Mouse (Mus musculus) regulatory T cell (primary cell): Measurements from ENCODE around the gene Rgl2.
"Not testable (repeated sequence)": the region's sequence is repeated elsewhere in the genome, so short reads cannot be mapped to it uniquely, and the experiment has no call there.

Experiments
- in situ Hi-C: fragments of 300-600 bp; cut with MboI, MseI; formaldehyde crosslinking; loops from one replicate; pipeline ENCODE4 v1.15.1; 2025; ENCODE audit warnings: high pct_unique_total_duplicates

The Rgl2 gene

DNA sequence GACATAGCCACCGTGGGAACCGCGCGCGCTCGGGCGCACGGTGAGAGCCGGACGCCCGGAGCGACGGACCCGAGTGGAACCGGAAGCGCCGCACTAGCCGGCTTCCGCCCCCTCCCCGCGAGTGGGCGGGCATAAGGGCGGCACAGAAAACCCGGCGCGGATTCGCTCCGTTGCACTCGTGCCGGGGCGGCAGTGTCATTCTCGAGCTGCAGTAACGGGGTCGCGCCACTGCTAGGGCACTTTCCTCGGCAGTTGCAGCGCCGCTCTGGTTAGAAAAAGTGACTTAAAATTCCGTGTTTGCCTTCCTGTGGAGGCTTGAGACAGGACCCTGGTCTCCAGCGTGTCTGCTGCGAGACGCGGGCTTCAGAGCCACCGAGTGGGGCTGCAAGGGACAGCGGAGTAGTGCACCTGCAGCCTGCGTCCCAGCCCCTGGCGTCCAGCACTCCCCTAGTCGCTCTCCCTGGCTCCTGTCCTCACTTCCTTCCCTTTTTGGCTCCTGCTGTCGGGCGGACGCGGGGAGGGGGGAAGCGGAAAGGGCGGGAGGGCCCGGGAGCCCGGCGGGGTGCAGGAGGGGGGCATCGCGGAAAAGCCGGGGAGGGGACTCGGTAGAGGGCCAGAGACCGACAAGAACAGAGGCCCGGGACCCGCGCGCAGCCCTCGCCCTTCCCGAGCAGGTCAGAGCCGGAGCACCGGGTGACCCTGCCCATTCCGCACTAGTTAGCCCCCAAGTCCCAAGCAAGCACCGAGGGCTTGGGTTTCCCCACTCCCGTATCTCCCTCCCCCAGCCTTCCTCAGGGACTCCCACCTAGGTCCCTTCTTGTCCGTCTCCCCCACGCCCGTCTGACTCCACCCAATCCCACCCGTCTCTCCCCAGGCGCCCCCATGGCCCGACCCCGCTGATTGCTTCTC is at the start of gene Rgl2:
Gene Rgl2, plus strand, starts transcription at position 173 of the 909 bp plus-strand sequence.
- in situ Hi-C loops = loop anchor here (5.0 to 10.0 kb wide), 2 partner anchors 37 to 975 kb away; partner anchors contain the start of gene Kifc1

DNA sequence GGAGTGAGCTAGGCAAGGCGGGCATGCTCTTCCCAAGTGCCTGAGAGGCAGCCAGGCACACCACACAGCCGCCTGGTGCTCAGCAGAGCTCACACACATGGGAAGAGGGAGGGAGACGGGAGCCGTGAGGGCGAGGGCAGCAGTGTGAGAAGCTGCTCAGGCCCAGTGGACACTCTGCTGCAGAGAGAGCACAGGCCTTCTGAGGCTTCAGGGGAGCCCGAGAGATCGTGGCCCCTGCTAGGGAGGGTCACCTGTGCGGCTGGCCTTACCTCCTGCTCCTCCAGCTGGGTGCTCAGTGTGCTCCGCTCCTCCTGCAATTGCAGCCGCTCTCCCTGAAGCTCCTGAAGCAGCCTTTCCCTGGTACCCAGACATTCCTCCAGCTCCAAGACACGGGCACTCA is 45.0 kb upstream of the Rgl2 start:
- in situ Hi-C loops = loop anchor here (5.0 to 10.0 kb wide), 3 partner anchors 37 to 1270 kb away; no protein-coding TSS in a partner anchor

GRCm38 (mm10) chr17:33887802-33888201 is 41.5 kb upstream of the Rgl2 start:
- in situ Hi-C loops = loop anchor here (5.0 to 10.0 kb wide), 3 partner anchors 131 to 1273 kb away; no protein-coding TSS in a partner anchor

- in situ Hi-C loops = loop anchor here (5.0 to 10.0 kb wide), 3 partner anchors 131 to 1273 kb away; no protein-coding TSS in a partner anchor
Observed at GRCm38 (mm10) chr17:33888230-33888629, 41.1 kb upstream of the Rgl2 start.

DNA sequence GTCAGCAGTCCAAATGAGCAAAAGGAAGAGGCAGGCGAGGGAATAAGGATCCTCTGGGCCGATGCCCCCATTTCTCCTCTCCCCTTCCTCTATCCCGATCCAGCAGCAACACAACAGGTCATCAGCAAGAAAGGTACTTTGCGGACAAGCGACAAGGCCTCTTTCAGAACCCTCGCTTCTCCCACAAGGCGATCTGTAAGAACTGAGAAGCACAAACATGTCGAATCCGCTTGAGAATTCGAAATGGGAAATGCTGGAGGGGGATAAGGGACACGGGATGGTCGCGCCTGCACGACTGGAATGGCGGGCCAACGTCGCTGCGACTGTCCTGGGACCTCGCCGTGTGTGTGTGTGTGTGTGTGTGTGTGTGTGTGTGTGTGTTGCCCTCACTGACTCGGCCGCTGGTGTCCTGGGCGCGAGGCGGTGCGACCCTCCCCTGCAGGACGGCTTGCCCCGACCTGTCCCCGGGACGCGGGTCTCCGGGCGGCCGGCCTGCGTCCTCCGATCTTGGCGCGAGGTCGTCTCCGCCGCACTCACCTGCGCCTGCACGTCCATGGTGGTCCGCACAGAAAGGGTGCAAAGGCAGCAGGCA is 39.3 kb upstream of the Rgl2 start:
- in situ Hi-C loops = loop anchor here (5.0 to 10.0 kb wide), 4 partner anchors 42 to 1275 kb away; no protein-coding TSS in a partner anchor

GRCm38 (mm10) chr17:33890533-33891059 is 38.7 kb upstream of the Rgl2 start, which contains the start of gene Kifc1:
TSS of gene Kifc1 (minus strand) at chr17:33890661.
- in situ Hi-C loops = loop anchor here (5.0 kb wide), 1 partner anchor 42 kb away; no protein-coding TSS in a partner anchor

GRCm38 (mm10) chr17:33891357-33891756 is 38.0 kb upstream of the Rgl2 start:
- in situ Hi-C loops = loop anchor here (5.0 kb wide), 1 partner anchor 41 kb away; no protein-coding TSS in a partner anchor

GRCm38 (mm10) chr17:33891892-33892291 is 37.5 kb upstream of the Rgl2 start:
- in situ Hi-C loops = loop anchor here (5.0 kb wide), 1 partner anchor 40 kb away; no protein-coding TSS in a partner anchor

GRCm38 (mm10) chr17:33892429-33892828 is 36.9 kb upstream of the Rgl2 start:
- in situ Hi-C loops = loop anchor here (5.0 kb wide), 1 partner anchor 40 kb away; no protein-coding TSS in a partner anchor

DNA sequence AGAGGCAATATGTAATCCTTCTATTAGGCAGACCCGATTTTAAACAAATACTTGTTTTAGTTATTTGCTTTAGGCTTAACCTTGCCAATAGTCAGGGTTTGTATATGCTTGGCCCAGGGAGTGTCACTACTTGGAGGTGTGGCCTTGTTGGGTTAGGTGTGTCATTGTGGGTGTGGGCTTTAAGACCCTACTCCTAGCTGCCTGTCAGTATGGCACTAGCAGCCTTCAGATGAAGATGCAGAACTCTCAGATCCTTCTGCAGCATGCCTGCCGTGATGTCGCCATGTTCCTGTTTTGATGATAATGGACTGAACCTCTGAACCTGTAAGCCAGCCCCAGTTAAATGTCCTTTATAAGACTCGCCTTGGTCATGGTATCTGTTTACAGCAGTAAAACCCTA is 36.3 kb upstream of the Rgl2 start:
- in situ Hi-C loops = loop anchor here (5.0 kb wide), 1 partner anchor 39 kb away; no protein-coding TSS in a partner anchor

DNA sequence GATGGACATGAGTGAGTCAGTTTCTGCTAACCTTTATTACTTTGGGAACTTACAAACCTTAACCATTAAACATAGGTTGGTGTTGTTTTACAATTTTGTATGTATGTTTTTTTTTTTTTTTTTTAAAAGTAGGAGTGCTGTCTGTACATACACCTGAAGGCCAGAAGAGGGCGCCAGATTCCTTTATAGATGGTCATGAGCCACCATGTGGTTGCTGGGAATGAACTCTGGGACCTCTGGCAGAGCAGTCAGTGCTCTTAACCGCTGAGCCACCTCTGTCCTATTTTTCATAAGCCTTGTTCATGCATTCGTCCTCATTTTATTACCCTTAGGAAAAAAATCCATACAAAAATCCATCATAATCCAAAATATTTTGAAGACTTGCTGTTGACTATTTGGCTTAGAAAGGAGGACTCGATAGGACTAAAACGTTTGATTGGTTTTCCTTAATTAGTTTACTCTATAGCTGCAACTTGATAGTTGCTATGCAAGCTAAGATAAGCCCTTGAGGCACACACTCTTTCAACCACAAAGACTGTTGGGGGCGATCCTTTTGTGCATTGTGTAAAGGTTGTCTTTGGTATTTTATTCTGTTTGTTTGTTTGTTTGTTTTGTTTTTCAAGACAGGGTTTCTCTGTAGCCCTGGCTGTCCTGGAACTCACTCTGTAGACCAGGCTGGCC is 32.1 kb upstream of the Rgl2 start:
- in situ Hi-C loops = no loop called here

GRCm38 (mm10) chr17:33898193-33898592 is 31.1 kb upstream of the Rgl2 start:
- in situ Hi-C loops = not testable (repeated sequence)

DNA sequence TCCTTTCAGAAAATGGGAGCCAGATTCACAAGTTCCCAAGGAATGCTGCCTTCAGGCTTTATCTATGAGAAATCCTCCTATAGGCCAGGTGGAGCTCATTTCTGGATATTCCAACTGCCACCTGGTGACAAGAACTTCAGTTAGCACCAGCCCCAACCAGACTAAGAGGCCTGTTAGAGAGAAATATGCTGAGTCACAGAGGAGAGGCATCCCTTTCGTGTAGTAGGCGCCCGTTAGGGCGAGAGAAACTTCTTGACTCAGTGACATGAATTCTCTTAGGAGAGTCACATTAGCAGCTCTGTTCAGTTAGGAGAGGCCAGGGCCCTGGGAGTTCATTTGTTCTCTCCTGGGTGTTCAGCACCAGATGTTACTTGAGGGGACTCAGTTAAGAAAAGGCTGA is 29.7 kb upstream of the Rgl2 start:
- in situ Hi-C loops = loop anchor here (25.0 kb wide), 1 partner anchor 713 kb away; the partner anchor contains the start of genes Agpat1, Egfl8 and Rnf5

GRCm38 (mm10) chr17:33900281-33900988 is 28.9 kb upstream of the Rgl2 start:
- in situ Hi-C loops = loop anchor here (25.0 kb wide), 1 partner anchor 712 kb away; the partner anchor contains the start of genes Agpat1, Egfl8 and Rnf5

DNA sequence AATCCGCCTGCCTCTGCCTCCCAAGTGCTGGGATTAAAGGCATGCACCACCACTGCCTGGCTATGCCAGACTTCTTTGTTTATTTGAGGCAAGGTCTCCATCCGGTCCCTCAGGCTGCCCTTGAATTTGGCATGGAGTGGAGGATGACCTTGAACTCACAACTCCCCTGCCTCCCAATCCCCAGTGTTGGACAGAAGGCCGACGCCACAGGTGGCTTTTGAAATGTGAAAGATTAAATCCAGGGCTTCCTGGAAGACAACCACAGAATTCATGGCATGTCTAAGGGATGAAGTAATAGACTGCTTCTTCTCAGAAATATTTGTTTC is 28.4 kb upstream of the Rgl2 start:
- in situ Hi-C loops = loop anchor here (25.0 kb wide), 1 partner anchor 711 kb away; the partner anchor contains the start of genes Agpat1, Egfl8 and Rnf5

- in situ Hi-C loops = loop anchor here (25.0 kb wide), 1 partner anchor 711 kb away; the partner anchor contains the start of genes Agpat1, Egfl8 and Rnf5
Observed at GRCm38 (mm10) chr17:33901653-33902052, 27.7 kb upstream of the Rgl2 start.

DNA sequence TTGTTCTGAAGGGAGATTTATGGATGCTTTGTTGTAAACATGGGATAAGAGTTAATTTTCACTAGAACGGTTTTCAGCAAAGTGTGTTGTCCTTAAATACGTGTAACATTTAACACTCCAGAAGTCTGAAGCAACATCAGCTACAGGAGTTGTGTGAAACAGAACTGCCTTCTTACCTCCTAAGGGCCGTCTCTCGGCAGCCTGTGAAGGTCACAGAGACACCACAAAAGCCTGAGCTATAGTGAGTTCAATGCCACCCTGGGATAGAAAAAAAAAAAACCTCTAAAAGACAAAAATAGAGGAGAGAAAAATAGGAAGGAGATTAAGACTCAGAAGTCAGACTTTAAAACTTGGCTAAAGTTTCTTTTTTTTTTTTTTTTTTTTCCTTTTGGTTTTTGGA is 27.3 kb upstream of the Rgl2 start:
- in situ Hi-C loops = loop anchor here (25.0 kb wide), 1 partner anchor 710 kb away; the partner anchor contains the start of genes Agpat1, Egfl8 and Rnf5

DNA sequence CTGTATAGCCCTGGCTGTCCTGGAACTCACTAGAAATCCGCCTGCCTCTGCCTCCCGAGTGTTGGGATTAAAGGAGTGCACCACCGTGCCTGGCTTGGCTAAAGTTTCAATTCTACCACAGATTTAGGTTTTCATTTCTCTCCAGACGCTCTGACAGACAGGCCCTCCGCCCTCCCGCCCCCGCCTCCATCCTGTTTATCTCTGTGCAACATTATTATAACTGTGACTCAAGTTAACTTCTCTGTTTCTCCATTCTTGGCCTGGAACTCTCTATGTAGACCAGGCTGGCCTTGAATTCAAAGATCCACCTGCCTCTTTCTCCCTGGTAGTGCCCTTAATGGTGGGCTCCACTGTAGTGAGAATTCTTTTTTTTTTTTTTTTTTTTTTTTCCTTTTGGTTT is 26.9 kb upstream of the Rgl2 start:
- in situ Hi-C loops = loop anchor here (25.0 kb wide), 1 partner anchor 710 kb away; the partner anchor contains the start of genes Agpat1, Egfl8 and Rnf5

- in situ Hi-C loops = loop anchor here (25.0 kb wide), 1 partner anchor 708 kb away; the partner anchor contains the start of genes Agpat1, Egfl8 and Rnf5
Observed at GRCm38 (mm10) chr17:33903911-33904651, 25.3 kb upstream of the Rgl2 start.
